Mouse (Mus musculus) adrenal gland, postnatal 4 days (tissue): ENCODE data around the gene Lrrc29. TPM values are rescaled to one million over a fixed set of nuclear protein-coding genes. Genes with fewer than 3 reads are reported as not detected.

Experiments
- DNase-seq, 2 experiments: peaks; one replicate each; pipeline ENCODE4 v3.0.0; 2021 to 2022; ENCODE audit warnings: low spot score in 2 of 2, mixed read lengths in 2 of 2
- microRNA-seq: library from miRNA; unstranded; fragments of <30 nt; microRNA quantifications from one replicate; pipeline ENCODE4 v1.2.0, GENCODE M21; 2021
- total RNA-seq, 2 experiments: library from RNA; stranded (reverse); gene quantifications; 2 replicates each; pipeline ENCODE4 v1.2.3; 2021

The Lrrc29 gene
- total RNA-seq, 2 experiments from 2014 or later = 14.3 to 16.3 TPM

DNA sequence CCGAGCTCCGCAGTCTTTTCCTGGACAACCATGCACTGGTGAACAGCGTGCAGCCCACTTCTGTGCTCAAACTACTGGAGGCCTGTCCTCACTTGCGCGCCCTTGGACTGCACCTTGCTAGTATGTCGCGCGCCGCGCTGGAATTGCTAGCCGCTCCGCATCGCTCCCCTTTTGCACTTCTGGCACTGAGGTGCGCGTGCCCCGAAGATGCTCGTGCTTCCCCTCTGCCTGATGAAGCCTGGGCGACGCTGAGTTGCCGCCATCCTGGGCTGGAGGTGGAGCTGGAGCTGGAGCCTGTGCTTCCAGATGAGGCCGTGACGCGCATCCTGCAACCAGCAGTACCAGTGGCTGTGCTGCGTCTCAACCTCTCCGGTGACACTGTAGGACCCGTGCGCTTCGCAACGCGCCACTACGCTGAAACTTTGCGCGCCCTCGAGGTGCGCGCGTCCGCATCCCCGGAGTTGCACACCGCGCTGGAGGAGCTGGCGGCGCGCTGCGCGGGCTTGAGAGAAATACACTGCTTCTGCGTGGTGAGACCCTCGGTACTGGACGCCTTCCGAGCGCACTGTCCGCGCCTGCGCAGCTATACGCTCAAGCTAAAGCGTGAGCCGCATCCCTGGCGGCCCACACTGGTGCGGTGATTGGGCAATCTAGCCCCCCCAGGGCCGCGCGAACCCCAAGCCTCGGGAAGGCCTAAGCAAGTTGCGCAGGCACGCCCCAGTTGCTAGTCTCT, 57.6 kb downstream of the Lrrc29 start:
- no peak for DNase-seq

DNA sequence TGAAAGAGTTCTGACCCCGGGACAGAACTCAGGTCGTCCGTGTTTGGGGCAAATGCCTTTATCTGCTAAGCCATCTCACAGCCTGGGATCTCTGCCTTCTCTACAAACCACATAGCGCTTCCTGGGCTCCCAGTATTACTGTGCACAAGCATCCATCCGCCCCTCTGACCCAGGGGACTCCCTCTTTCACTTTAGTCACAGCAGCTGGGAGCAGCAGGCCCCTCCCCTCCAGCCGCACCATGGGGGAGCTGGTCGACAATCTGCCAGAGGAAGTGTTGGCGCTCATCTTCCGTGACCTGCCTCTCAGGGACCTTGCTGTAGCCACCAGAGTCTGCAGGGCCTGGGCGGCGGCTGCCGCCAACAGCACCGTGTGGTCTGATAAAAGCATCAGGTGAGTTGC, 59.3 kb downstream of the Lrrc29 start:
- no peak for DNase-seq

GRCm38 (mm10) chr8:105265128-105265527, 61.0 kb downstream of the Lrrc29 start:
- DNase-seq = no peak

DNA sequence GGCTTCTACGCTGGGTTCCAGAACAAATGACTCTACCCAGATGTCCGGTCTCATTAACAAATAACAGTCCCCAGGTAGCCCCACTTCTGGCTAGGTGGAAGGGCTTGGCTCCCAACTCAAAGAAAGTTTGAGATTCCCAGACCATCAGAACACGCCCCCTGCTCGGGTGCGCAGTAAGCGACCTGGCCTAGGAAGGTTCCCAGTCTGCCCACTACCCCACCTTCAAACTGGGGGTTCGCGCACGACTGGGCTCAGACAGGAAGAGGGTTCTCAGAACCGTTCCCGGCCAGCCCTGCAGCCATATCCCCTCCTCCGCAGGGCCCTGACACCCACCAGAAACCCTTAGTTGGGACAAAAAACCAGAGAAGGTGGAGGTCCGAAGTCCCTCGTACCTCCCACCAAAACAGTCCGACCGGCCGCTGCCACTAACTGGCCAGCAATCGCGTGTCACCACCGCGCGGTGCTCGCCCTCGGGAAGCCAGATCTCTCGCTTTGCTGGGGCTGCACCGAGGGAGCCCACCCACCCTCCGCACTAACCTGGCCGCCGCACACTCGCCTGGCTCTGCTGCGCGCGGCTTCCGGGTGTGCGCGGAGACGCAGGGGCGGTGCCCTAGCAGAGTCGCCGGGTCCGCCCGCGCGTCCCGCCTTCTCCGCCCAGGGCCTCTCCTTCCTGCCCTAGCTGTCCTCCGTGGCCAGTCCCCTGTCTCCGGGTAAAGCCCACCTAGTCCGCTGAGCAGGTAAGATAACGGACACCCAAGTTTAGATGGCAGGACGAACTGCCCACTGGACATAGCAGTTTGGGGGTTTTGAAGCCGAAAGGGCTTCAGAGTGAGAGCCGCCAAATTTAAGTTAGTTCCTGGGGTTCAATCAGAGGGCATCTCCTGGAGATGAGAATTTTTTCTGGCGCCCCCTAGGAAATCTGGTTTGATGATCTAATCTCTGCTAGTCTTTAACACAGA, 61.8 kb downstream of the Lrrc29 start, which contains the start of the genes Tradd and Fbxl8:
Tradd (minus strand) TSS at position 586 of the 959 bp plus-strand sequence.
Fbxl8 (plus strand) TSS at position 625 of the 959 bp plus-strand sequence.
- DNase-seq = peak; percentile 40 to 60

GRCm38 (mm10) chr8:105263244-105263912, 62.7 kb downstream of the Lrrc29 start:
- DNase-seq = no peak

Small RNA genes lying within 50 kb of the gene (microRNA-seq; reads per million reads assigned to microRNA genes)
- not detected for gene Gm27320
- 1,262 reads per million, percentile 77 among the genes with 10 or more reads in this experiment for gene Mir328

Other genes with a start within 250 kb of the Lrrc29 start
- not detected for gene Ces3b, start 242.5 kb downstream of the Lrrc29 start, total RNA-seq
- gene Ces4a, start 194.5 kb downstream of the Lrrc29 start, total RNA-seq = not detected
- 10 to 100 TPM; 66.4 to 70.2 TPM for gene Cbfb, start 155.6 kb downstream of the Lrrc29 start, total RNA-seq
- 10 to 100 TPM; 33.3 to 38.1 TPM for gene D230025D16Rik, start 101.1 kb downstream of the Lrrc29 start, total RNA-seq
- gene B3gnt9, start 71.1 kb downstream of the Lrrc29 start, total RNA-seq = 10 to 100 TPM; 10.4 to 11.3 TPM
- gene Tradd, start 61.7 kb downstream of the Lrrc29 start, total RNA-seq = 10 to 100 TPM; 15.9 to 17.4 TPM
- gene Fbxl8, start 61.6 kb downstream of the Lrrc29 start, total RNA-seq = 1 to 10 TPM; 3.2 to 3.5 TPM
- under 1 TPM; 0.42 to 0.53 TPM for gene Hsf4, start 56.5 kb downstream of the Lrrc29 start, total RNA-seq
- 1 to 10 TPM; 1.8 to 2.7 TPM for gene Nol3, start 50.1 kb downstream of the Lrrc29 start, total RNA-seq
- 10 to 100 TPM in 1 of 2 experiments, 1 to 10 TPM in 1; 9.1 to 10.4 TPM for gene 4931428F04Rik, start 36.4 kb downstream of the Lrrc29 start, total RNA-seq
- 10 to 100 TPM; 25.7 to 30.9 TPM for gene Exoc3l, start 30.2 kb downstream of the Lrrc29 start, total RNA-seq
- 10 to 100 TPM; 50.5 to 55.7 TPM for gene E2f4, start 28.6 kb downstream of the Lrrc29 start, total RNA-seq
- gene Elmo3, start 20.7 kb downstream of the Lrrc29 start, total RNA-seq = 10 to 100 TPM in 1 of 2 experiments, 1 to 10 TPM in 1; 9.2 to 13.6 TPM
- gene Tmem208, start 76 bp upstream of the Lrrc29 start, total RNA-seq = 10 to 100 TPM; 48.5 to 49.2 TPM
- gene Fhod1, start 21.7 kb upstream of the Lrrc29 start, total RNA-seq = 10 to 100 TPM; 17.9 to 18.8 TPM
- 1 to 10 TPM; 5.5 to 5.8 TPM for gene Slc9a5, start 22.6 kb upstream of the Lrrc29 start, total RNA-seq
- gene Plekhg4, start 47.0 kb upstream of the Lrrc29 start, total RNA-seq = 1 to 10 TPM in 1 of 2 experiments, under 1 TPM in 1; 0.25 to 1.2 TPM
- gene Kctd19, start 87.2 kb upstream of the Lrrc29 start, total RNA-seq = not detected
- gene Lrrc36, start 87.3 kb upstream of the Lrrc29 start, total RNA-seq = 1 to 10 TPM; 5.4 to 6.4 TPM
- gene Tppp3, start 145.2 kb upstream of the Lrrc29 start, total RNA-seq = 10 to 100 TPM; 88.4 to 89.4 TPM
- gene Zdhhc1, start 170.6 kb upstream of the Lrrc29 start, total RNA-seq = 10 to 100 TPM; 26.2 to 28.6 TPM
- gene Hsd11b2, start 192.5 kb upstream of the Lrrc29 start, total RNA-seq = 10 to 100 TPM in 1 of 2 experiments, 1 to 10 TPM in 1; 3.7 to 15.0 TPM
- 100 to 1,000 TPM; 103 to 113 TPM for gene Atp6v0d1, start 239.8 kb upstream of the Lrrc29 start, total RNA-seq